ENCODE assay signal across 21 mouse cellular contexts in genomic region chr9:46903491-46904220, GRCm38 (mm10).
DNase-seq lines count a peak whose midpoint lies in the region; ATAC-seq lines count a peak whose summit lies in the region.
"Had no signal": no experiment of that assay in that cellular context is flagged by ENCODE, and none has a peak within 500 bp of the region (broad histone marks: within the 10 kb centered on the region; RNA-seq: fewer than 3 reads in every experiment).

No protein-coding gene starts in this region.

- peaks cover 14% of the 10 kb centered on the region; the same call in 1 of the 2 replicates for H3K4me1 ChIP-seq in heart, embryonic 10.5 days
- peaks cover 9 to 20% of the 10 kb centered on the region in 2 experiments; a peak in 3 of 4 replicates for H3K4me1 ChIP-seq in heart, embryonic 14.5 days (ENCODE audit: control insufficient read depth in 2 of 2, insufficient read depth in 2 of 2, low read length in 2 of 2)
- H3K4me1 ChIP-seq: embryonic facial prominence, embryonic 12.5 days; limb, embryonic 15.5 days; megakaryocyte, embryonic 14.5 days had no signal

- H3K4me2 ChIP-seq in heart, embryonic 14.5 days (ENCODE audit: low read length) = no peak overlapping the region
- H3K4me2 ChIP-seq: embryonic facial prominence, embryonic 12.5 days; hindbrain, embryonic 15.5 days; limb, embryonic 15.5 days; neural tube, embryonic 13.5 days had no signal

- no peaks in the 10 kb centered on the region for H3K9me3 ChIP-seq in heart, embryonic 10.5 days
- H3K9me3 ChIP-seq in heart, embryonic 14.5 days (ENCODE audit: control insufficient read depth, low read length) = no peaks in the 10 kb centered on the region
- H3K9me3 ChIP-seq: embryonic facial prominence, embryonic 12.5 days; hindbrain, embryonic 15.5 days; limb, embryonic 15.5 days; neural tube, embryonic 13.5 days had no signal

- no peaks in the 10 kb centered on the region for H3K36me3 ChIP-seq in heart, embryonic 10.5 days
- H3K36me3 ChIP-seq in heart, embryonic 14.5 days (ENCODE audit: control insufficient read depth, insufficient read depth, low read length) = no peaks in the 10 kb centered on the region
- H3K36me3 ChIP-seq: embryonic facial prominence, embryonic 12.5 days; hindbrain, embryonic 15.5 days; limb, embryonic 15.5 days; neural tube, embryonic 13.5 days had no signal

- peaks cover 3% of the 10 kb centered on the region; the same call in 1 of the 2 replicates for H3K27me3 ChIP-seq in heart, embryonic 10.5 days (ENCODE audit: insufficient read depth, poor library complexity, severe bottlenecking)
- H3K27me3 ChIP-seq in heart, embryonic 14.5 days (ENCODE audit: control insufficient read depth, insufficient read depth, low read length) = no peaks in the 10 kb centered on the region
- H3K27me3 ChIP-seq: embryonic facial prominence, embryonic 12.5 days; hindbrain, embryonic 15.5 days; limb, embryonic 15.5 days; megakaryocyte, embryonic 14.5 days; neural tube, embryonic 13.5 days had no signal

- ATAC-seq in heart, embryonic 14.5 days (ENCODE audit: insufficient number of reproducible peaks, insufficient read depth, low FRiP score, low read depth) = peak; percentile 69; the same call in 1 of the 2 replicates
- no peak for ATAC-seq in inflammation-experienced regulatory T-cells, adult 6 months
- ATAC-seq: forebrain, embryonic 14.5 days had no signal

- 51% methylated on average over 8 of the region's 8 CpGs for WGBS in heart, embryonic 10.5 days
- 25% methylated on average over 8 of the region's 8 CpGs for WGBS in heart, embryonic 14.5 days

- no peak overlapping the region for H3K9ac ChIP-seq in heart, embryonic 14.5 days (ENCODE audit: low read length)
- H3K9ac ChIP-seq: embryonic facial prominence, embryonic 12.5 days; hindbrain, embryonic 15.5 days; limb, embryonic 15.5 days; neural tube, embryonic 13.5 days had no signal

- peak overlapping the region; percentile 52; the same call in 1 of the 2 replicates for H3K27ac ChIP-seq in heart, embryonic 10.5 days
- peak overlapping the region; percentile 2 to 14; a peak in 1 of 4 replicates for H3K27ac ChIP-seq in heart, embryonic 14.5 days (replicated peaks in 1 of 2; ENCODE audit: control insufficient read depth in 1 of 2, insufficient read depth in 1 of 2, low read depth in 2 of 2, low read length in 2 of 2)
- H3K27ac ChIP-seq: embryonic facial prominence, embryonic 12.5 days; hindbrain, embryonic 15.5 days; limb, embryonic 15.5 days; neural tube, embryonic 13.5 days had no signal

- intact Hi-C loops in heart, postnatal 25 days (cut with DNase I) = no loop called here
- intact Hi-C loops in left cerebral cortex, postnatal 25 days (cut with DNase I) = no loop called here

- H3K4me3 ChIP-seq in heart, embryonic 10.5 days = no peak overlapping the region
- no peak overlapping the region for H3K4me3 ChIP-seq in heart, embryonic 14.5 days (ENCODE audit: control insufficient read depth in 1 of 2, insufficient read depth in 1 of 2, low read depth in 1 of 2, low read length in 2 of 2)
- H3K4me3 ChIP-seq: embryonic facial prominence, embryonic 12.5 days; erythroblast, embryonic 14.5 days; hindbrain, embryonic 15.5 days; limb, embryonic 15.5 days; megakaryocyte, embryonic 14.5 days; neural tube, embryonic 13.5 days had no signal

- peak; percentile 6 to 36 for DNase-seq in adrenal gland, adult (ENCODE audit: inconsistent age in 2 of 2, low spot score in 1 of 2)
- no peak for DNase-seq in adrenal gland, postnatal 14 days
- peak; percentile 75 for DNase-seq in heart, embryonic 10.5 days (ENCODE audit: low spot score)
- DNase-seq in heart, postnatal 25 days (ENCODE audit: low spot score) = no peak
- DNase-seq in lung, postnatal 10 days = peak; percentile 26
- DNase-seq in left cerebral cortex, postnatal 25 days (ENCODE audit: low spot score in 2 of 2) = no peak
- DNase-seq: cerebellum, adult 11 months; cerebellum, postnatal 10 days; gastrocnemius, postnatal 25 days; kidney, adult 11 months; kidney, postnatal 10 days; midbrain, embryonic 14.5 days had no signal

Comparison
In these comparisons a context has a peak if more than half of its experiments do, and no peak if none do; other contexts are left out.
1. DNase-seq: peak in adrenal gland, adult (2 of 2), heart, embryonic 10.5 days (single experiment) and lung, postnatal 10 days (single experiment); none in adrenal gland, postnatal 14 days (single experiment), heart, postnatal 25 days (single experiment) and left cerebral cortex, postnatal 25 days (0 of 2).